Mouse (Mus musculus) adrenal gland, postnatal 10 days (tissue): ENCODE data around the gene Cdk2ap2. TPM values are rescaled to one million over a fixed set of nuclear protein-coding genes. Genes with fewer than 3 reads are reported as not detected.
"Not testable (repeated sequence)": the region's sequence is repeated elsewhere in the genome, so short reads cannot be mapped to it uniquely, and the experiment has no call there.

Experiments
- DNase-seq: peaks from one replicate; pipeline ENCODE4 v3.0.0; 2021; ENCODE audit warnings: mixed read lengths
- long read RNA-seq, 2 experiments: library from polyadenylated mRNA; stranded (forward); transcript quantifications; one replicate each; pipeline ENCODE4 v2.0.0; 2021
- total RNA-seq, 2 experiments: library from RNA; stranded (reverse); gene quantifications; 2 replicates each; pipeline ENCODE4 v1.2.3; 2021

The Cdk2ap2 gene
- 10 to 100 TPM; 56.3 to 64.1 TPM for total RNA-seq
- long read RNA-seq, experiment 1, transcript Cdk2ap2-201 (4 exons, 1,080 nt), result major isoform, 82 of 116 reads
- long read RNA-seq, experiment 1, transcript Cdk2ap2-202 (4 exons, 1,089 nt), result minor isoform, 12 of 116 reads
- long read RNA-seq, experiment 1, partial matches to known transcripts, result 4 of 116 reads
- long read RNA-seq, experiment 1, other reads (novel, unspliced or antisense), result 12 of 116 reads
- long read RNA-seq, experiment 2, transcript Cdk2ap2-202 (4 exons, 1,089 nt), result minor isoform, 7 of 90 reads
- long read RNA-seq, experiment 2, transcript Cdk2ap2-201 (4 exons, 1,080 nt), result major isoform, 67 of 90 reads
- long read RNA-seq, experiment 2, partial matches to known transcripts, result 6 of 90 reads
- long read RNA-seq, experiment 2, other reads (novel, unspliced or antisense), result 4 of 90 reads

DNA sequence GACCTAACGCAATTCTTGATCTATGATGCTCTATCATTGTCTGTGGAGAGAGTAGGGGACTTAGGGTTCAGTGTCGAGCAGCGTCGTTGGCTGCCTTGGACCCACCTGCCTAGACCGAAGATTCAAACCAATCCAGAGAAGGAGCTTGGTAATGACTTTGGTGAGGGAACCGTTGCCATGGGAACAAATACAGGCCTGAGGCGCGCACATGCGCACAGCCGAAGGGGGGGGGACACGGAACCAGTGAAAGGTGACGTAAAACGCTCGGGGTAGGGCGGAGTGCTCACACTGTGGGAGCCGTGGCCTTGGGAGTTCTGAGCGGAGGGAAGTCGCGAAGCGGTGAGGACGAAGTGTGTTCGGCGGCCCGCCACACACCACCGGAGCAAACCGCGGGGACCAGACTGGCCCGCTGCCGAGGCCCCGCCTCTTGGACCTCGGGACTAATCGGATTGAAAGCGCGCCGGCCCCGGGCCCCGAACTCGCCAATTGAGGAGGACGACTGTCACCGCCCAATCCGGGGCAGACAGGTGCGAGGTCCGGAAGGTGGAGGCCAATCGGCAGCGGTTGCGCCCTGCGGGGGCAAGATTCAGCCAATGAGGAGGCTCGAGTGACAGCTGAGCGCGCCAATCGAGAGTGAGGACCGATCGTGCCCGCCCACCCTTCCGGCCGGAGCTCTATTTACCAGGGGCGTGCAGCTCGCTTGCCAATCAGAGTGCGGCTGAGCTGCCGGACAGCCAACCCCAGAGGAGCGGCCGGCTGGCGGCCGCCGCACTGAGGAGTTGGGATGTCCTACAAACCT is at the start of gene Cdk2ap2:
Gene Cdk2ap2, plus strand, starts transcription at position 541 of the 799 bp plus-strand sequence.
- peak; percentile 100 for DNase-seq

DNA sequence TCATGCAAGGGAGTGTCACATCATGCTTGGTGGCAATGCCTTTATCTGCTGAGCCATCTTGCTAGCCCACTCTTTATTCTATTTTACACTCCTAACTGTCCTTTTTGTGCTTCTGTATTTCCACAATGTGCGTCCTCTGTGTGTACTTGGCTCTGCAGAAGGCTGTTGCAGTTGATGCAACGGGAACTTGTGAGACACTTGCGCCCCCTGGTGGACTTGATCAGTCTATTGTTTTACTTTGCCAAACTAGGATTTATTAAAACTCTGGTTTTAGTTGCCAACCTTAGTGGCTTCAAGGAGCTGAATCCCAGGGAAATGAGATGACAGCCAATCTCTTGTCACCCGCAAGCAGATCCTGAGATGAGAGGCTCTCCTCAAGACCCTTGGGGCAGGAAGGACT is 49.1 kb upstream of the Cdk2ap2 start:
- peak; percentile 91 for DNase-seq

DNA sequence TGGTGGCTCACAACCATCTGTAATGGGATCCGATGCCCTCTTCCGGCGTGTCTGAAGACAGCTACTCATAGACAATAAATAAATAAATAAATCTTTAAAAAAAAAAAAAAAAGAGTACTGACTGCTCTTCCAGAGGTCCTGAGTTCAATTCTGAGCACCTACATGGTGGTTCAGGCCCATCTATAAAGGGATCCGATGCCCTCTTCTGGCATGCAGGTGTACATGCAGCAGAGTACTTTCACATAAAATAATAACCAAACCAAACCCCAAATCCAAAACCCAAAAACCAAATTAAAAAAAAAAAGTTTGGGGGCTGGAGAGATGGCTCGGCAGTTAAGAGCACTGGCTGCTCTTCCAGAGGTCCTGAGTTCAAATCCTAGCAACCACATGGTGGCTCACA is 47.9 kb upstream of the Cdk2ap2 start:
- not testable (repeated sequence) for DNase-seq

DNA sequence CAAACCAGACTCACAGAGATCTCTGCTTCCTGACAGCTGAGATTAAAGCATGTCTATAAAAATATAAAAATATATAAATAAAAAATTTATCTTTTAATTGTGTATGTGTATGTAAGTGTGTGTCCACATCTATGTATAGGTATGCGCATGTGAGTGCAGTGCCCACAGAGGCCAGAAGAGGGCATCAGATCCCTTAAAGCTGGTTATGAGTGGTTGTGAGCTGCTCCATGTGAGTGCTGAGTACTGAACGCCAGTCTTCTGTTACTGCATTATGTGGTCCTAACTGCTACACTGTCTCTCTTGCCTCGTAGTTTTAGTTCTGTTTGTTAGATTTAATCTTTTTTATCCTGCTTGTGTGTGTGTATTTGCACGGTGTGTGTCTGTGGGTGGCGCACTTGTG is 46.0 kb upstream of the Cdk2ap2 start:
- no peak for DNase-seq

DNA sequence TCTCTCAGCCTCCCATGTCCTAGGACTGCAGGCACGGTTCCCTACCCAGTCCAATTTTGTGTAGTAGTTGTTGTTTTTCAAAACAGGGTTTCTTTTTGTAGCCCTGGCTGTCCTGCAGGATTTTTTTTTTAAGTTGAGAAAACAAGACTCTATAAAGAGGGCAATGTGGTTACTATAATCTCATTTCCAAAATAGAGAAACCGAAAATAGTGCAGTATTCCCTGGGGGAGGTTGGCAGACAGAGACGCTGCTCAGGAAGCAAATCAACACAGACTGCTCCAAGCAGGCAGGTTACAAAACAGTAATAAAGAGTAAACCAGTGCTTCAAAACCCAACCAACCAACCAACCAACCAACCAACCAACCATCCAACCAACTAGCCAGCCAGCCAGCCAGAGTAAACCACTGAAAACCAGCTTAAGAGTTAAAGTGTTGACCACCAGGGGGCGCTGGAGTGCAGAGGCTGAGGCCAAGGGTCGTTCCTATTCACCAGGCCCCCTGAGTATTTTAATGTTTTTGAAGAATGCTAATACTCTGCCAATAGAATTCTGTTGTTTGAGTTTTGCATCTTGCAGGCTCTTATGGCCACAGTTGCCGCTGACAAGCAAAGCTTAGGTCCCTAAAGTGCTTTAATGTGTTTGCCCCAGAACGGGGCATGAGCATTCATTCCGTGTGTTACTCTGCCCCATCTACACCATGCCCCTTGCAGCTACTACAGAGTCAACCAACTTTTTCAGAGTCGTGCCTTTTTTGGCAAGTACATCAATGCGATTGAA is 45.1 kb upstream of the Cdk2ap2 start:
- DNase-seq, result peak; percentile 84

DNA sequence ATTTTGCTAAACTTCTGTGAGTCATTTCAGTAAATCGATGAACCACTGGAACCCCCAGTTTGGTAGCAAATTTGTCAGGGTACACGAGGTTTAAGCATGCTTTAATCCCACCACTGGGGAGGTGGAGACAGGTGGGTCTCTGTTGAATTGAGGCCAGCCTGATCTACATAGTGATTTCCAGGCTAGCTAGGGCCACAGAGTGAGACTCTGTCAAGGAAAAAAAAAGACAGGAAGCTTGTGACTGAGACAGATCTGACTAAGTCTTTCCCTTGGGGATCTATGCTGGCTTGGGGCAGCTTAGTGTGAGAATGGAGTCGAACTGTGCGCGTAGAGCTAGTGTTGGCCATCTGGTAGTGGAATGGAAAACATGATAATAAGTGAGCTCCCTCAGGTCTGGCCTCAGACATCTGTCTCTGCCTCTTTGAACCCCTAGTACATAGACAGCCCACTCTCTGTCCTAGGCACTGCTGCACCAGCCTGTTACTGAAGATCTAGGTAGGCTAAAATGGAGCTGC is 44.4 kb upstream of the Cdk2ap2 start:
- no peak for DNase-seq

DNA sequence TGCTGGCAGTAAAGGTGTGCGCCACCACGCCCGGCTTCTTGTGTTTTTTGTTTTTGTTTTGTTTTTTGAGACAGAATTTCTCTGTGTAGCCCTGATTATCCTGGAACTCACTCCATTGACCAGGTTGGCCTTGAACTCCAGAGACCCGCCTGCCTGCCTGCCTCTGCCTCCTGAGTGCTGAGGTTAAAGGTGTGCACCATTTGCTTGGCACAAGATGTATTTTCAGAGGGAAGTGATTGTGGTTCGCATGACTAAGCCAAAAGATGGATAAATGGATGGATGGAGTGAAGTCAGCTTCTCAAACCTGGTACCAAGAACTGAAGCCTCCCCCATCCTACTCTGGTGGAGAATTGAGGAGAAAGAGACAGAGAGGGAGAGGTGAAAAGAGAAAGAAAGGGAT is 42.4 kb upstream of the Cdk2ap2 start:
- no peak for DNase-seq

DNA sequence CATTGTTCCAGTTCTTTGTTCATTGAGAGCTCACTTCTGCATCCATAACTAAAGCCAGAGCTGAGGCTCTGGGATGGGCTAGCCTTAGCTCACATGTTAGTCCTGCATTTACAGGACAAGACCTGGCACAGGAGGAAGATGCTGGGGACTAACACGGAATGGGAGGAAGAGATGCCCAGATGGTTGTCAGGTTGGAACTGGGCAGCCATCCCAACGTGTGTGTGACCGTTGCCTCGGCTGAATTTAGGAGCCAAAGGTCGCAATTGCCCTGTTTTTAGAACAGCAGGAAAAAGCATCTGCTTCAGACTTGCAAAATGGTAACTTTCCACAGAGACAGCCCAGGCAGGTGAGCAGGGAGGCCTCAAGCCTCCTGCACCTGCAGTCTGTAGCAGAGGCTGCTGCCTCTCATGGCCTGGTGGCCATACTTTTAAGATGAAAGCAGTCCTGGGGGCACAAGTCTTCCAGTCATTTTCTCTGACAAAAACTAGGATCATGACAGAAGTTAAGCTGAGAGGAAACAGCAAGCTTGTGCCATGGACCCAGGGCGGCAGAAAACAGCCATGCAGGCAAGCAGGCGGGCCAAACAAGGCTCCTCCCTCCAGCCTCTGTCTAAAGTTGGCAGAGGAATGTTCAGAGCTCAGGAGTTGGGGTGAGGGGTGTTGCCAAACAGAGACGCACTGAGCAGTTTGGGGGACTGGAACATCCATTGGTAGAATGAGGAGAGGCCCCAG is 41.6 kb upstream of the Cdk2ap2 start:
- no peak for DNase-seq

DNA sequence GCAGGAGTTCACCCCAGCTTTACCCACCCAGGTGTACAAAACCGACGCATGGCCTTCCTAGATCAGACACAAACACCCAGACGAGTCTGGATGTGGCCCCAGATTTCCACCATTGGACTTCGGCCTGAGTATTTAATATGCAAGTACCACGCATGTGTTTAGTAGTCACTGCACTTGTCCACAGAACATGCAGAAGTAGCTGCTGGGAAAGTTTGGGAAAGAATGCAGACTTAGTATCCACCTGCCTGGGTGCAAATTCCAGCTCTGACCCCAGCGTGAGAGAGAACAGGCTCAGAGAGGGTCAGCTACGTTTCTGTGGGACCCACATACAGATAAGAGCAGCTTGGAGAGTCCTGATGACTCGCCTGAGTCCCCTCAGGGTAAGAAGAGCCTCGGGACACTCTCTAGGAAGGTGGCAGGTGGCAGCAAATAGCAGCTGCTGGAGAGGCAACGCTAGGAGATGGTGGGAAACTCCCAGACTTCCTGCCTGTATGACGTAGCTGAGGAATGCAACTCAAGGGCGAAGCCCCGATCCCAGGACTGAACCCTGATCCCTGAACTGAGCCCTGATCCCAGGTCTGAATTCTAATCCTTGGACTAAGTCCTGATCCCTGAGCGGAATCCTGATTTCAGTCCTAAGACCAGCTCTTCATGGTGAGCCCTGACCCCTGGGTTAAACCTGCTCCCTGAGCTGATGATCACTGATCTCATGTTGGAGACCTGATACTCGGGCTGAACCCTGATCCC is 40.9 kb upstream of the Cdk2ap2 start:
- DNase-seq, result no peak

DNA sequence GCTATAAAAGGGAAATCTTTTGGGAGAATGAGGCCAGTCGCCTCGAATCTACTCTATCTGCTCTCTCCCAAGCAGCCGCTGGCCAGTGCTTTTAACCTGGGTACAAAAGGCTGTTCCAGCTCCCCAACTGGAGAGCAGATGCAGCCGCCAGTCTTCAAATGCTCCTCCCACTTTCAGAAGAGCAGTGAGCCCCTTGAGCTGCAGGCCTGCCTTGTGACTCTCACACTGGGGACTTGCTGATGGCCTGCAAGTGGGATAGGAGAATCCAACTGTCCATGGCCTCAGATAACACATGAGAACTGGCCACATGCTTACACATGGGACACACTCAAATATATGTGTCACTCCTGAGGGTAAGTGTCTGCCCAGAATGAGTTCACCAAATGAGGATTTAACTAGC is 40.3 kb upstream of the Cdk2ap2 start:
- no peak for DNase-seq

DNA sequence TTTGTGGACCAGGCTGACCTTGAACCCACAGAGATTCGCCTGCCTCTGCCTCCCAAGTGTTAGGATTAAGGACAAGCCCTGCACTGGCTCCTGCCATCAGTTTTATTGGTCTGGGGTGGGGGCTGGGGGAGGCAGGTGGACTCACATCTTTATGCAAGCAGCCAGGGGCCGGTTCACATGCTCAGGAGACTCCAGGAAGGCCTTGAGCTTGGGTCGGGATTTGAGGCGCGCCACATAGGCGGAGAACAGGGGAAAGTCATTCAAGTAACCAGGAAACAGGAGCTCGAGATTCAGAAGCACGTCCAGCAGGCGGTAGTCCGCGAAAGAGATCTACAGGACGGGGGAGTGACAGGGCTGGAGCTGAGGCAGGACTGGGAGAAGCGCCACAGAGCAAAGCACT is 39.6 kb upstream of the Cdk2ap2 start:
- no peak for DNase-seq

DNA sequence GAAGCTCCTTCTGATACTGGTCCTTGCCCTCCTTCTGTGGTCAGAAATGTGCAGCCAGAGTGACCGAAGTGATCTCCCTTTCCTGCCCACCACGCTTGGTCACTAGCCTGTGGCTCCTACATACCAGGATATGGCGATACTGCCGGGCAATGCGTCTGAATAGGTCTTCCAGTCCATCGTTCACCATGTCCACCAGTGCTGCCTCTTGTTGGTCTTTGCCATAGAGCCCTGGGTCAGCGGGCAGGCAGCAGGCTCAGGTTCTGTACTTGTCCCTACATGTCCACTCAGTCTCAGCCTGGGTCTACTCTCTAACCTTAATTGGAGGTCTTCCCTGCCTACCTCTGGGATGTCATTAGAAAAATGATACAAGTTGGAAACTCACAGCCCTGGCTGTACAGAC is 39.0 kb upstream of the Cdk2ap2 start:
- DNase-seq, result no peak

DNA sequence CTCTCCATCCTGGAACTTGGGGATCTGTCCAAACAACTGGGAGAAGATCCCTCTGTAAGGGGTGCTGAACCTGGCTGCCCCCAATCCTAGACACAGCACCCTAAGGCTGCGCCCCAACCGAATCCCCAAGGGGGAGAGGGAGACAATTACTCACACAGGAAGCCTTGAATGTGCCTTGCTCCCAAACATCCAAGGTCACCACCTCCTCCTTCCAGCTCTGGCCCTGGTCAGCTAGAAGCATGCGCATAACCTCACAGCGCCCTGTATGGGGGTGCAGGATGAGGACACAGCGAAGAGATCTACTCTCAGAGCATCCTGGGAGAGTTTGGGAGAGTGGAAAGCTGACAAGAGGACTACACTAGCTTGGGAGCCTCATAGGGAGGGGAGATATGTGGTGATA is 38.4 kb upstream of the Cdk2ap2 start:
- peak; percentile 46 for DNase-seq

DNA sequence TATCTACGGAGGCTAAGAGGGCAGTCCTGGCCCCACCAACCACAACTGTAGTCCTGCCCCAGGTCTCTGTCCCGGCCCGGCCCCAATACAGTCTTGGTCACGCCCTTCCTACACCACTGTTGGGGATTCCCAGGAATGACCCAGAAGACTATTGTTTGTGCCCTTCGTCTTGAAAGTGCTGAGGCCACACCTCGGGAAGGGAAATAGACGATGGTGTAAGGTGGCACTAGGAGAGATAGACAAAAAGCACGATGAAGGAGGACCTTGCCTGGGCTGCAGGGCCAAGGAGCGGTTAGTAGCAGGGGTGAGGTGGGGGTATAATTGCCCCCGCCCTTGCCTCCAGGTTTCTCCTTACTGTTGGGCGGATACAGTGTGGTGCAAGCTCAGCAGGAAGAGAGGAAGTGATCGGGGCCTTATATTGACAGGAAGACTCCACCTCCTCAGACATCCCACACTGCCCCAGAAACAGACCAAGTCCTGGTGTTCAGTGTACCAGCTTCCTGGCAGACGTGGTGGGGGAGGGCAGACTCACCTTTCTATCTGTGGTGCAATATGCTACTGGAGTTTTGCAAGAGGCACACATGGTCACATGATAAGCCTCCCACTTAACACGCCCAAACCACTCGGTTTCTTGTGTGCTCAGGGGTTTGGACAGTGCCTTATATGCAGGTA is 37.8 kb upstream of the Cdk2ap2 start, which contains the start of gene Gstp3:
Gene Gstp3, minus strand, starts transcription at position 501 of the 672 bp plus-strand sequence.
- no peak for DNase-seq

DNA sequence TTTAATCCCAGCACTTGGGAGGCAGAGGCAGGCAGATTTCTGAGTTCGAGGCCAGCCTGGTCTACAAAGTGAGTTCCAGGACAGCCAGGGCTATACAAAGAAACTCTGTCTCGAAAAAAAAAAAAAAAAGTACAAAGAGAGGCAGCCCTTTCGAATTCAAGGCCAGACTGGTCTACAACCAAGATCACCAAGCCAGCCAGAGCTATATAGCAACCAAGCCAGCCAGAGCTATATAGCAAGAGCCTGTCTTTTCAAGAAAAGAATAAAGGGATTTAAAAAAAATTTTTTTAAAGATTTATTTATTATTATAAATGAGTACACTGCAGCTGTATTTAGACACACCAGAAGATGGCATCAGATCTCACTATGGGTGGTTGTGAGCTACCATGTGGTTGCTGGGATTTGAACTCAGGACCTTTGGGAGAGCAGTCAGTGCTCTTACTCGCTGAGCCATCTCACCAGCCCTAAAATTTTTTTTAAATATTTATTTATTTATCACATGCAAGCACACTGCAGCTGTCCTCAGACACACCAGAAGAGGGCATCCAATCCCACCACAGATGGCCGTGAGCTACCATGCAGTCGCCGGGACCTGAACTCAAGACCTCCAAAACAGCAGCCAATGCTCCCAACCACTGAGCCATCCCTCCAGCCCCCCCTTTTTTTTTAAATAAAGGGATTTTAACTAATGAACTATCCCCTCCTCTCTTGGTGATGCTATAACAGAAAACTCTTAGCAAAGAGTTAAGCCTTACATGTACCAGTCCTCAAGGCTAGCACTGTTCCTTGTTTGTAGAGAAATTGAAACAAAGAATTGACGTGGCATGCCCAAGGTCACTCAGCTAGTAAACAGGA is 36.7 kb upstream of the Cdk2ap2 start:
- not testable (repeated sequence) for DNase-seq

DNA sequence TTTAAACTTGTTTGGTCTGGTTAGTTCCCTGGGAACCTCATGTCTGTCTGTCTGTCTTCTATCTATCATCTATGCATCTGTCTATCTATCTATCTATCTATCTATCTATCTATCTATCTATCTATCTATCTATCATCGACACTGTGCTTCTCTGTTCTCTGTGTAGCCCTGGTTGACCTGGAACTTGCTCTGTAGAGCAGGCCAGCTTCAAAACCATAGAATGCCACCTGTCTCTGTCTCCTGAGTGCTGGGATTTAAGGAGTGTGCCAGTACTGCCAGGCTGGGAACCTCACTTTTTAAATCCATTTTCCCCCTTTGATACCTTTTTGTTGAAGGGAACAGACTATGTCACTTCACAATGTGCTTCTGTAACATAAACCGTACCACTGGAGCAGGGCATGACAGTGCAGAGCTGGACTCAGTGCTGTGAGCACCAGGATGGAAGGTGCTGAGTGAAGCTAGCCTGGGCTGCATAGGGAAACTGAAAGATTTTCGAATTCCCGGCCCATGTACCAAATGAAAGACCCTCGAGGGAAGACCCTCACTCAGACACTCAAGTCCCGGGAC is 36.0 kb upstream of the Cdk2ap2 start:
- DNase-seq, result no peak

DNA sequence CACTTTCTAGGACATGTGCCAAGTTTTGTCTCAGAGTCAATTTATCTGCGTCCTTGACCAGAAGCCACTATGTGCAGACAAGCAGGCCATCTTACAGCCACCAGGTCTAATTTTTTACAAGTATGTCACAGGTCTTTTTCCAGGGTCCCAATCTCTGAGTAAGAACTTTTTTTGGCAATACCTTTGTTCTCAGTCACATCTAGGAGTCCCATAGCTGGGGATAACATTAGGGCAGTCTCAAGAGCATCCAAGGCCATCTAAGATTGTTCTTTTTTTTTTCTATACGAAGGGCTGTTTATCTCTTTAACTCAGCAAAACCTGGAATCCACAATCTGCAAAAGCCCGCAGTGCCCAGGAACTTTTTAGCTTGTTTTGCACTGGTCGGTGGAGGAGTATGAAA is 33.6 kb upstream of the Cdk2ap2 start:
- not testable (repeated sequence) for DNase-seq

DNA sequence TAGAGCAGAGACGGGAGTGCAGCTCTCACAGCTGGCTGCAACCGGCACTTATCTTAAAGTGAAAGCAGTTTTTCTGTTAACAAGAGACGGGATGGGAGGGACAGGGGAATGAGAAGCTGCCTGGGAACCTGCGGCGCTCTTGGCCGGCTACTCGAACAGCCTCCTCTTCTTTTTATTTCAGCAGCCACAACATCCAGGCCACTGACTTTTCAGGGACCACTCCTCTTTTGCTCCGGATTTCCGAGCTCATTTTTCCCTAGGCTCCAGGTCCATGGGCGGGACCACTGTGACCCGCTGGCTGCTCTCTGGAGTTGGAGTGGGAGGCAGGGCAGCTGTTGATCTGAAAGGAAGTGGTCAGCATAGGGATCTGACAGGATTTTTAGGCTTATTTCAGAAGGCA is 32.5 kb upstream of the Cdk2ap2 start:
- not testable (repeated sequence) for DNase-seq

DNA sequence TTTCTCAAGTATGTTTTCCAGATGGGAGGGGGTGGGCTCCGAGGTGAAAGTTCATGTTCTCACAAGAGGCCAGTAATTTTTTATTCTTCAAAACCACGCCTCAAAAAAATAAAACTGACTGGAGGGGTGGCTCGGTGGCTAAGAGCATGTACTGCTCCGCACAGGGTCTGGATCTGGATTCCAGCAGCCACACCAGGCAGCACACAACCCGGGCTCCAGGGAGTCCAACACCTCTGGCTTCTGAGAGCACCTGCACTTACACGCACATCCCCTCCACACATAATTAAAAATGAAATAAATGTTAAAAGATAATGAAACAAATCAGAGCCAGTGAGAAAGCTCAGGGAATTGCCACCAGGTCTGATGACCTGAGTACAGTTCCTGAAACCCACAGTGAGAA is 30.7 kb upstream of the Cdk2ap2 start:
- no peak for DNase-seq
